Mouse (Mus musculus): ENCODE measurements around the gene Arhgef19. TPM values are rescaled to one million over a fixed set of nuclear protein-coding genes. Genes with fewer than 3 reads are reported as not detected.

Gene Arhgef19
- polyA plus RNA-seq, 1 experiment from 2014 or later: 1.7 TPM

Other genes with a start within 250 kb of the Arhgef19 start
- gene Mfap2, start 229.1 kb upstream of the Arhgef19 start, polyA plus RNA-seq (2015; fragmentation: Nextera tagmentation; extraction: Ambion mirVana): 130 and 180 TPM in 2 replicates
- 4.6 and 4.9 TPM in 2 replicates for gene Crocc, start 178.9 kb upstream of the Arhgef19 start, polyA plus RNA-seq (2015; fragmentation: Nextera tagmentation; extraction: Ambion mirVana)
- gene Necap2, start 161.1 kb upstream of the Arhgef19 start, polyA plus RNA-seq (2015; fragmentation: Nextera tagmentation; extraction: Ambion mirVana): 54.0 and 55.5 TPM in 2 replicates
- 0.60 and 1.0 TPM in 2 replicates for gene Spata21, start 151.2 kb upstream of the Arhgef19 start, polyA plus RNA-seq (2015; fragmentation: Nextera tagmentation; extraction: Ambion mirVana)
- 22.4 and 23.9 TPM in 2 replicates for gene Szrd1, start 99.7 kb upstream of the Arhgef19 start, polyA plus RNA-seq (2015; fragmentation: Nextera tagmentation; extraction: Ambion mirVana)
- 20.4 and 24.8 TPM in 2 replicates for gene Fbxo42, start 91.6 kb upstream of the Arhgef19 start, polyA plus RNA-seq (2015; fragmentation: Nextera tagmentation; extraction: Ambion mirVana)
- 8.4 and 8.9 TPM in 2 replicates for gene Rsg1, start 25.5 kb upstream of the Arhgef19 start, polyA plus RNA-seq (2015; fragmentation: Nextera tagmentation; extraction: Ambion mirVana)
- gene Epha2, start 61.7 kb downstream of the Arhgef19 start, polyA plus RNA-seq (2015; fragmentation: Nextera tagmentation; extraction: Ambion mirVana): 1.1 TPM in 2 replicates
- gene Fam131c, start 128.7 kb downstream of the Arhgef19 start, polyA plus RNA-seq (2015; fragmentation: Nextera tagmentation; extraction: Ambion mirVana): 44.3 and 49.8 TPM in 2 replicates
- gene Clcnka, start 159.2 kb downstream of the Arhgef19 start, polyA plus RNA-seq (2015; fragmentation: Nextera tagmentation; extraction: Ambion mirVana): 0.57 and 0.78 TPM in 2 replicates
- gene Clcnkb, start 176.5 kb downstream of the Arhgef19 start, polyA plus RNA-seq (2015; fragmentation: Nextera tagmentation; extraction: Ambion mirVana): not detected in 2 replicates
- gene Hspb7, start 181.3 kb downstream of the Arhgef19 start, polyA plus RNA-seq (2015; fragmentation: Nextera tagmentation; extraction: Ambion mirVana): 0.09 and 0.66 TPM in 2 replicates
- 0.35 and 0.41 TPM in 2 replicates for gene Srarp, start 196.6 kb downstream of the Arhgef19 start, polyA plus RNA-seq (2015; fragmentation: Nextera tagmentation; extraction: Ambion mirVana)
- gene Zbtb17, start 205.2 kb downstream of the Arhgef19 start, polyA plus RNA-seq (2015; fragmentation: Nextera tagmentation; extraction: Ambion mirVana): 39.5 and 39.6 TPM in 2 replicates

All from hindbrain, embryonic 16.5 days (tissue).